Mouse (Mus musculus): ENCODE results near the gene Ss18l1. TPM values are rescaled to one million over a fixed set of nuclear protein-coding genes. Genes with fewer than 3 reads are reported as not detected.

The Ss18l1 gene
- polyA plus RNA-seq (2017; shearing (Covaris generic)) = under 1 TPM; 0.87 to 0.99 TPM

- peak; percentile 79 for ATAC-seq
These were observed at the start of gene Ss18l1, which contains the start of gene Psma7 for GRCm38 (mm10) chr2:180042256-180042857. Gene Ss18l1, plus strand, starts transcription at chr2:180042509. Gene Psma7, minus strand, starts transcription at chr2:180042433.

- ATAC-seq = no peak
These were observed 49.2 kb upstream of the Ss18l1 start for GRCm38 (mm10) chr2:179993071-179993470.

- no peak for ATAC-seq
These were observed 43.9 kb upstream of the Ss18l1 start for GRCm38 (mm10) chr2:179998431-179998830.

GRCm38 (mm10) chr2:180001635-180002034 lies 40.7 kb upstream of the Ss18l1 start:
- ATAC-seq = no peak

- ATAC-seq = no peak
These were observed 36.5 kb upstream of the Ss18l1 start for GRCm38 (mm10) chr2:180005656-180006351.

- no peak for ATAC-seq
These were observed 35.8 kb upstream of the Ss18l1 start for GRCm38 (mm10) chr2:180006352-180007017.

- no peak for ATAC-seq
These were observed 31.6 kb upstream of the Ss18l1 start for GRCm38 (mm10) chr2:180010686-180011085.

GRCm38 (mm10) chr2:180011370-180011769 lies 30.9 kb upstream of the Ss18l1 start:
- no peak for ATAC-seq

GRCm38 (mm10) chr2:180013686-180014085 lies 28.6 kb upstream of the Ss18l1 start:
- no peak for ATAC-seq

GRCm38 (mm10) chr2:180017632-180018031 lies 24.7 kb upstream of the Ss18l1 start:
- ATAC-seq = no peak

GRCm38 (mm10) chr2:180018573-180018972 lies 23.7 kb upstream of the Ss18l1 start:
- ATAC-seq = no peak

GRCm38 (mm10) chr2:180020091-180020661 lies 22.1 kb upstream of the Ss18l1 start:
- ATAC-seq = no peak

- ATAC-seq = no peak
These were observed 21.4 kb upstream of the Ss18l1 start for GRCm38 (mm10) chr2:180020919-180021318.

GRCm38 (mm10) chr2:180022751-180023150 lies 19.6 kb upstream of the Ss18l1 start:
- no peak for ATAC-seq

GRCm38 (mm10) chr2:180024401-180025098 lies 17.8 kb upstream of the Ss18l1 start, which contains the start of gene Lsm14b:
Gene Lsm14b, plus strand, starts transcription at chr2:180024987.
- peak; percentile 88 for ATAC-seq

GRCm38 (mm10) chr2:180025135-180025860 lies 17.0 kb upstream of the Ss18l1 start:
- peak; percentile 5 for ATAC-seq

- ATAC-seq = no peak
These were observed 16.5 kb upstream of the Ss18l1 start for GRCm38 (mm10) chr2:180025861-180026200.

GRCm38 (mm10) chr2:180027768-180028167 lies 14.5 kb upstream of the Ss18l1 start:
- ATAC-seq = no peak

- ATAC-seq = no peak
These were observed 11.0 kb upstream of the Ss18l1 start for GRCm38 (mm10) chr2:180031270-180031669.

- no peak for ATAC-seq
These were observed 9.4 kb upstream of the Ss18l1 start for GRCm38 (mm10) chr2:180032925-180033324.

GRCm38 (mm10) chr2:180033956-180034355 lies 8.4 kb upstream of the Ss18l1 start:
- no peak for ATAC-seq

GRCm38 (mm10) chr2:180034753-180035152 lies 7.6 kb upstream of the Ss18l1 start:
- no peak for ATAC-seq
